Mouse (Mus musculus) lung, adult 2 months (tissue): ENCODE results near the gene Ano4. TPM values are rescaled to one million over a fixed set of nuclear protein-coding genes. Genes with fewer than 3 reads are reported as not detected.

Experiments
- DNase-seq: peaks from one replicate; pipeline ENCODE4 v3.0.0; 2022
- H3K4me1 ChIP-seq: fragments of 200-500 bp; 2 replicates; pipeline ENCODE4 v1.6.1; 2011; ENCODE audit warnings: low read length; ENCODE audit not compliant: control insufficient read depth, insufficient read depth
- H3K4me3 ChIP-seq: fragments of 200-500 bp; replicated peaks from 2 replicates; pipeline ENCODE3; 2011; ENCODE audit warnings: low read depth, mild to moderate bottlenecking, control low read depth, low read length; ENCODE audit errors: extremely low read depth
- CTCF ChIP-seq: fragments of 200-500 bp; IDR thresholded peaks from 2 replicates; pipeline ENCODE4 v1.5.1; 2011; ENCODE audit warnings: mild to moderate bottlenecking, low read length, control low read depth; ENCODE audit not compliant: insufficient read depth
- POLR2A ChIP-seq: fragments of 200-500 bp; IDR thresholded peaks from 2 replicates; pipeline ENCODE4 v1.6.1; 2011; ENCODE audit warnings: low read depth, mild to moderate bottlenecking, control low read depth, low read length, borderline replicate concordance; ENCODE audit errors: extremely low read depth
- WGBS: fragments of 180-500 bp; shearing (Covaris S2); methylation state at CpG from one replicate; pipeline ENCODE4 v1.1.7; 2018; 5-methylcytosine and 5-hydroxymethylcytosine counted together
- polyA plus RNA-seq: library from polyadenylated mRNA; depleted of rRNA; stranded (reverse); fragments of >200 nt; gene quantifications from 2 replicates; pipeline ENCODE4 v1.2.3, GENCODE M21; 2012

Ano4 gene
- polyA plus RNA-seq, 1 experiment, result 0.27 TPM

GRCm38 (mm10) chr10:89253799-89254198, 90.8 kb downstream of the Ano4 start:
- H3K4me1 ChIP-seq, result no peaks in the 10 kb centered on the region; the same call in 1 of the 2 replicates

GRCm38 (mm10) chr10:89252636-89253035, 91.9 kb downstream of the Ano4 start:
- TF ChIP-seq POLR2A, result no peak
- no peak for TF ChIP-seq CTCF
- WGBS, result 73% methylated on average over 5 of the region's 5 CpGs
- Histone ChIP-seq H3K4me3 (no peak overlapping the region), H3K4me1 (no peaks in the 10 kb centered on the region)
- no peak for DNase-seq

More at GRCm38 (mm10) chr10:89253799-89254198, 90.8 kb downstream of the Ano4 start:
- WGBS, result 43% methylated on average over 3 of the region's 3 CpGs
- no peak overlapping the region for H3K4me3 ChIP-seq
- no peak for TF ChIP-seq CTCF
- no peak for TF ChIP-seq POLR2A
- DNase-seq, result no peak

GRCm38 (mm10) chr10:89243808-89244207, 100.8 kb downstream of the Ano4 start:
- TF ChIP-seq CTCF (no peak), POLR2A (no peak)
- H3K4me1 ChIP-seq, result no peaks in the 10 kb centered on the region
- 78% methylated on average over 1 of the region's 1 CpGs for WGBS
- no peak overlapping the region for H3K4me3 ChIP-seq
- DNase-seq, result no peak

- Histone ChIP-seq H3K4me1 (no peaks in the 10 kb centered on the region), H3K4me3 (no peak overlapping the region)
- TF ChIP-seq CTCF (no peak), POLR2A (no peak)
- DNase-seq, result no peak
- 33% methylated on average over 7 of the region's 7 CpGs for WGBS
Observed at GRCm38 (mm10) chr10:89224524-89224923, 120.0 kb downstream of the Ano4 start.

GRCm38 (mm10) chr10:89222284-89222989, 122.1 kb downstream of the Ano4 start:
- TF ChIP-seq POLR2A, result no peak
- H3K4me1 ChIP-seq, result no peaks in the 10 kb centered on the region

GRCm38 (mm10) chr10:89216078-89216477, 128.5 kb downstream of the Ano4 start:
- H3K4me1 ChIP-seq, result no peaks in the 10 kb centered on the region
- no peak for DNase-seq
- WGBS, result 82% methylated on average over 6 of the region's 6 CpGs
- no peak overlapping the region for H3K4me3 ChIP-seq
- no peak for TF ChIP-seq CTCF
- no peak for TF ChIP-seq POLR2A

More at GRCm38 (mm10) chr10:89222284-89222989, 122.1 kb downstream of the Ano4 start:
- no peak overlapping the region for H3K4me3 ChIP-seq
- 68% methylated on average over 6 of the region's 6 CpGs for WGBS
- no peak for DNase-seq

GRCm38 (mm10) chr10:89205858-89206257, 138.7 kb downstream of the Ano4 start:
- Histone ChIP-seq H3K4me3 (no peak overlapping the region), H3K4me1 (no peaks in the 10 kb centered on the region)
- no peak for TF ChIP-seq CTCF
- no peak for TF ChIP-seq POLR2A
- WGBS, result 46% methylated on average over 2 of the region's 2 CpGs
- no peak for DNase-seq

- Histone ChIP-seq H3K4me3 (no peak overlapping the region), H3K4me1 (no peaks in the 10 kb centered on the region)
- DNase-seq, result no peak
- 89% methylated on average over 10 of the region's 10 CpGs for WGBS
- TF ChIP-seq POLR2A (no peak), CTCF (no peak)
Observed at GRCm38 (mm10) chr10:89196444-89196843, 148.1 kb downstream of the Ano4 start.

- TF ChIP-seq POLR2A (no peak), CTCF (no peak)
- Histone ChIP-seq H3K4me1 (no peaks in the 10 kb centered on the region), H3K4me3 (no peak overlapping the region)
- no peak for DNase-seq
- WGBS, result 71% methylated on average over 3 of the region's 3 CpGs
Observed at GRCm38 (mm10) chr10:89195068-89195467, 149.5 kb downstream of the Ano4 start.

- TF ChIP-seq CTCF (no peak), POLR2A (no peak)
- H3K4me1 ChIP-seq, result no peaks in the 10 kb centered on the region
- no peak overlapping the region for H3K4me3 ChIP-seq
- 73% methylated on average over 7 of the region's 7 CpGs for WGBS
- no peak for DNase-seq
Observed at GRCm38 (mm10) chr10:89194440-89194839, 150.1 kb downstream of the Ano4 start.
